Mouse (Mus musculus) layer of hippocampus, adult 8-10 months (tissue): ENCODE results near the gene Itih5. TPM values are rescaled to one million over a fixed set of nuclear protein-coding genes. Genes with fewer than 3 reads are reported as not detected.
A peak's percentile ranks its signal among the peaks of the same experiment; 100 is the strongest.

Source experiments
- DNase-seq, 2 experiments: peaks; one replicate each; pipeline ENCODE4 v3.0.0; 2022; ENCODE audit warnings: low spot score in 2 of 2
- total RNA-seq, 4 experiments: library from RNA; stranded (reverse); gene quantifications; 2 replicates each; pipeline ENCODE4 v1.2.4; 2022

The Itih5 gene
- 10 to 100 TPM; 12.7 to 14.1 (median 13.4) TPM for total RNA-seq

DNA sequence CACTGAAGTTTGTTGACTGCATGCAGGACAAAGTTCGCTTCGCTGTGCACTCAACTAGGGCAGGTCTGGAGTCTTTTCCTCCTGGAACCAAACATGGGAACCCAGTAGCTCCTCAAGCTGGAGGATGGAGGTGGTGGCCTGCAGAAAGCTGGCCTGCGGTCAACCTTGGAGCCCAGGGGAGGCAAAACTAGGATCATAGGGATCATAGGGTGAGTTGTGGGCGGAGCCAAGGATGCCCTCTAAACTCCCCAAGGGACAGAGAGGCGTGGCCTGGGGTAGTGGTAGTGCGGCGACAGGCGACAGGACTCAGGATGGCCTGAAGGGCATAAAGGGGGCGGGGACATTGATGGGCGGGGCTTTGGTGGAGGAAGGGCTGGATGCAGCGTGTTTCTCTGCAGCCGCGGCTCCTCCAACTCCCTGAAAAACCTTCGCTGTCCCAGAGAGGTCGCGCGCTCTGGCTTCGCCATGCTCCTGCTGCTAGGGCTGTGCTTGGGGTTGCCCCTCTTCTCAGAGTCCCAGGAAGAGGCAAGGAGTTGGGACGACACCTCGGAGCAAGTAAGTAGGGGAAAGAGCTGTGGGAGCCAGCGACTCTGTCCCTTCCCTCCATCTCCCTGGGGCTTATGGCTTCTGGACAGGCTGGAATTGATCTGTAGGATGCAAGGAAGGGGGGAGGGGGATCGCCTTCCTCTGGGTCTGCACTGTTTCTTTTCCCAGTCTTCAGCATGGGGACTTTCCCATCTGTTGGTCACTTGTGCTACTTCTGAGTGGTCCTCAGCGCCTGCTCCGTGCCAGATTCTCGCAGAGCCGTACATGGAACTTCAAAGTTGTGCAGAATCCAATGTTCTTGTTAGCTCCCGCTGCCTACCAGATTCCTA is at the start of gene Itih5:
Gene Itih5 (plus strand): TSS at position 371 of the 875 bp plus-strand sequence.
- no peak for DNase-seq

DNA sequence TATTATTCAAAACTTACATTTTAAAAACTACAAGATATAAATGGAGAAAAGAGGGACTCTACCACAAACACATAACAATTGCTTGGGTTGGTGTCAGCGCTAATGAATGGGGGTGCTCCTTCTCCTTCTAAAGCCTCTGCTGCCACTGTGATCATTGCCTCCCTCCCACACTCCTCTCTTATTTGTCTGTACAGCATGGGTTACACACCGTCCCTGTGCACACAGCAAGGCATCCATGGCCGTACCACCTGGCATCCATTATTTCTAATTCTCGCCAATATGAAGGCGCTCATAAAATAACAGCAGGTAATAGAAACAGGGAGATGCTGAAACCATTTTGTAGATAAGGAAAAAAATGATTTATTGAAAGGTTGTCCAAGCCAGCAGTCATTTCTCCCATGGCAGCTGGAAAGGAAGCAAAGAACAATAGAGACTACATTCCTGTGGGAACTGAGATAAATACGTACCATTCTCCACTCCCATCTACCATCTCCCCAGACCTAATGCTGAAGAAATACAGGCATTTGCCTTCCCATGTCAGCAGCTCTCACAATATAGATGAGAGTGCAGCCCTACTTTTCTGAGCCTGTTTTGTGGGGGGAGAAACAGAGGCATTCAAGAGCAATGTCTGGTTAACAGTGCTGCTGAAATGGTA is 44.7 kb upstream of the Itih5 start:
- DNase-seq: no peak

DNA sequence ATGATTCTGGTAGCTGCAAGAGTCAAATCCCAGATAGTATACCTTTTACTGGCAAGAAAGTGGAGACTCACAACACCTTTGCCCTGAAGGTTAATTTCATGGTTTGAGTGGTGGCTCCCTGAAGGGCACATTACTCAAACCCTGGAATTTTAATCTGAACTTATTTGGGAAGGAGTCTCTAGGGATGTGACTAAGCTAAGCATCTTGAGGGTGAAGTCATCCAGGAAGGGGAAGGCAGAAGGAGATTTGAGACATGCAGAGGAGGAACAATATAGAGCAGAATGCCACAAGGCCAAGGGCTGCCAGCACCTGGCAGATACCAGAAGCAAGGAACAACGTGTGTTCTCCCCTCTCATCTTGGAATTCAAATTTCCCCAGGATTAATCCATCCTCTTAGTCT is 34.6 kb upstream of the Itih5 start:
- DNase-seq: no peak

DNA sequence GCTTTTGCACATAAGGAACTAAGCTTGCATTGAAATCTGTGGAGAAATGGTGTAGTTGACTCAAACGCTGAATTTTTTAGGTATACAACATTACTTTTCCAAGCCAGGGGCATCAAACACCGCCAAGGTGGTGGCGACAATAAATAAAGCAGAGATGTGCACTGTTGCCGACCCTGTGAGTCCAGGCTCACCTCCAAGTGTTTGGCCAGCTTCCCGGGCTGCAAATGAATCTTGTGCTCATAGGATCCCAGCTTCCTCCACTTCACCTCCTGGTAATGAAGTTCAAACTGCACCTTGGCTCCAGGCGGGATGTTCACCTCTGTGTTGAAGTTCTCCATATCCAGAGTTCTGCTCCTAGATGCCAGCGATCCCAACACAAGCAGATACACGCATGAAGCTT is 34.1 kb upstream of the Itih5 start:
- DNase-seq: no peak

DNA sequence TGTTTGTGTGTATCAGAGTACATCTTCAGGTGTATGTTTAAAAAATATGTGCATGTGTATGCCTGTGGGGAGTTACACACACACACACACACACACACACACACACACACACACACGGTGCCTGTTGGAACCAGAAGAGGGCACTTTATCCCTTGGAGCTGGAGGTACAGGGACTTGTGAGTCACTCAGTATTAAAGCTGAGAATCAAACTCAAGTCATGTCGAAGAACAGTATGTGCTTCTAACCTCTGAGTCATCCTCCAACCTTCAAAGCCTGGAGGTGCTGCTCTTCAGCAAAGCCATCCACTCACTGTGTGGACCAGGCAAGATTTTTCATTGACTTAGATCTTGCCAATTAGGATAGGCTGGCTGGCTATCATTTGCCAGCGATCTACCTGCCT is 31.5 kb upstream of the Itih5 start:
- DNase-seq: no peak

DNA sequence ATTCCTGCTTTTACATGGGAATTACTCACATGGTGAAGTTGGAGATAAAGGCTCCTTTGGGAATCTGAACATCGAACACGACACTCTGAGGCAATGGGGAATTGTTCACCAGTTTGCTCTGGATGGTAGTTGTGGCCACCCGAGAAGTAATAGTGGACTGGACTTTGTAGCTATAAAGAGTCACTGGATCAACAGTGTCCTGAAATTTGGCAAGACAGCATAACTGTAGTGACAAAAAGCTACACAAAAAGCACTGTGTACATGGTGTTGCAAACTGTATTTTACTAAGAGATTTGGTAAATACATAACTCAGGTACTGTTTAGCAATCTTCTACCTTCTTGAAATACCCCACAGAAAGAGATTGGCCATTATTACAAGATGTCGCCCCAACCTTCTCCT is 27.2 kb upstream of the Itih5 start:
- DNase-seq: no peak

DNA sequence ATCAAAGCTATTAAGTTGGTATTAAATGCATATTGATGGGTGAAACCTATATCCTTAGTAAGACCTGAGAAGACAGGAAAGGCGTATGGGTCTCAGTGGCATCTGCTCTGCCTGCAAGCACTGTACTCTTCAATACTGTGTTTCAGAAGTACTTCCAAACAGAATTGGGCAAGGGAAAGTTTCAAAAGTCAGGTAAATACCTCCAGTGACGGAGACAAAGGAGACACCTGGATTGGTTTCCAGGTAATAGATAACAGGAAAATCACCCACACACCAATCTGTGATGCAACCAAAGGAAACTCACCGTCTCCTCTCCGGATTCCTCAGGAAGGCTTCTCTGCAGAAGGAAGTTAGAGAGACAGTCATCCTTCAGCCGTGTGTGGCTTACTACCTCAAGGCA is 25.9 kb upstream of the Itih5 start:
- no peak for DNase-seq

DNA sequence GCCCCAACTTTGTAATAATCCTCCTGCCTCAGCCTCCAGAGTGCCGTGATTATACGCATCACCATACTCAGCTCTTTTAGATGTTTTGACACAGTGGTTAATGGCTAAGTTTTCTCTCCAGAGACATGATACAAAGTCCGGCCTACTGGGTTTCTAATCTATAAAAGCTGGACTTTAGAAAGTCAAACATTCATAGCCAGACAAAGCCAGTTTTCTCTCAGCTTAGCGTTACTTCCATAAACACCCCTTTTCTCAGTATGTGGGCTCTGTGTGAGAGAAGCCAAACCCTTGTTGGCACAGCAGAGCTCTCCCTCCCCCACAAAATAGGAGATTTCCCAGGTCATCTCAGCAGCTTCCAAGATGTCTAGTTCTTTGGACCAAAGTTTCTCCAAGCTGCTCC is 24.8 kb upstream of the Itih5 start:
- no peak for DNase-seq

DNA sequence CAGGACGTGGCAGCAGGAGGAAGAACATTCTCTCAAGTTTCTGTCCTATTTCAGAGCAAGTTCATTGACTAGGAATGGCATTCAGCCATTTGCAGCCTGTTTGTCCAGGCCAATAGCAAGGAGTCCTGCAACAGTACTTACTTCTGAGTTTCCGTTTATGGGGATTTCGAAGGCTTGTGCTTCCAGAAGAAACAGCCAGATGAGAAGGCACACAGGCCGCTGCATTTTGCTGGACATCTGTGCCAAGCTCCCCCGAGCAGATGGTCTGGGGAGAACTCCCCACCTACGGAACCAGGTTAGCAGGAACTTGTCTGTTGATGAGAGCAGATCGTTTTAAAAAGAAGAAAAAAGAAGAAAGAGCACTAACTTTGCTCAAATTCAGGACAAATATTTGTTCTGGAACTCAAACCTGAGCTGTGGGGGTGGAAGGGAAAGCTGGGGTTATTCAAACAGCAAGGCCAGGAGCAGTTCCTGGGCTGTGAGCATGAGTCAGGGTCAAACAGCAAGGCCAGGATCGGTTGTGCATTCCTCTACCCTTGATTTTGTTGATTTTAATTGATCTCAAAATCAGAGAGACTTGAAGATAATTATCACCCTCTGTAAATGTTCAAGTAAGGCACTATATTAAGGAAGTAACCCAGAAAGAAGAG is 22.9 kb upstream of the Itih5 start:
- DNase-seq: no peak

DNA sequence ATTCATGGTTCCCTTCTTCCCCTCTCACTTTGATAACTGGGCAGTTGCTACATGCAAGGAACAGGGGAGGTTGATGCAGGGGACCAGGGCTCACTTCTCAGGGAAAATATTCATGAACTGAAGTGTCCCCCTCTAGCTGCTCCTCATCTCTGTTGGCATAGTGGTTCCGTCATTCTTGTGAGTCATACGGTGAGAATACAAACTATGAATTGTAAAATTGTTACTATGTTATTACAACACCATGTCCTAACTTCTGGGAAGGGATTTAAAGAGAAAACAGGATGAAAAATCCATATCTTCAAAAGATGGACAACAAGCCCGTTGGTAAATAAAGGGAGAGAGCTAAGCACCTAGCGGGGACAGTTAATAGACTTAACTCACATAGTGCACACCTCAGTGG is 22.1 kb upstream of the Itih5 start, which contains the start of gene Itih2:
Gene Itih2 (minus strand): TSS at position 101 of the 400 bp plus-strand sequence.
- DNase-seq: no peak

DNA sequence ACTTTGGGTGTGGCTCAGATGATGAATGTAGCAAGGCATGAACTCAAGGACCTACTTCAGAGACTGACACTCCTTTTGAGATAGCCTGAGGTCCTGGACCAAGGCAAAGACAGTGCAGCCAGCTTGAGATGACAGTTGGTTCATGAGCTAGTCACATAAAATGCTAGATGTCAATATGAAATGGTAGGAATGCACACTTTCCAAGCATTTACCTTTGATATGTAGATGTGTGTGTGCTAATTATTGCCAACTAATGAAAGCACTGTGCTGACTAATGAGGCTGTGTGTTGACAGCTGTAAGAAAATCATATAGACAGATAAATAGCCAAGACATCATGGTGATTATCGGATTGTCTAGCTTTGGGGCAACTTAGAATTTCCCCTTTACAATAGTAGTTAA is 21.2 kb upstream of the Itih5 start:
- DNase-seq: no peak

DNA sequence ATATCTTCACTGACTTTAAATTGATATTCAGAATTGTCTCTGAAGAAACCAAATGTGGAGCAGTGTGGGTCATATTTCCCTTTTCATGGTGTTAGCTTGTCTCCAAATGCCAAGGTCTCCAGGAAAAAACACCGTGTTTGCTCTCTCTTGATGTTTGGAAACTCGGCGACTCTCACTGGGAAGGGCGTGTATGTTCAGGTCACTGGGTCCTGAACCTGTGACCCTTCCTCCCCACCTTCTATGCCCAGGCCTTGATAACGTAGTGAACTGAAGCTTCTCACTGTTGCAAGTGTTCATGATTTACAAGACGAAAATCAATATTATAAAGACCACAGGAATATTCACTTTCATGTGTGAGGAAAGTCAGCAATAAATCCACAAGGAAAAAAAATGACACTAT is 19.4 kb upstream of the Itih5 start:
- DNase-seq: no peak

DNA sequence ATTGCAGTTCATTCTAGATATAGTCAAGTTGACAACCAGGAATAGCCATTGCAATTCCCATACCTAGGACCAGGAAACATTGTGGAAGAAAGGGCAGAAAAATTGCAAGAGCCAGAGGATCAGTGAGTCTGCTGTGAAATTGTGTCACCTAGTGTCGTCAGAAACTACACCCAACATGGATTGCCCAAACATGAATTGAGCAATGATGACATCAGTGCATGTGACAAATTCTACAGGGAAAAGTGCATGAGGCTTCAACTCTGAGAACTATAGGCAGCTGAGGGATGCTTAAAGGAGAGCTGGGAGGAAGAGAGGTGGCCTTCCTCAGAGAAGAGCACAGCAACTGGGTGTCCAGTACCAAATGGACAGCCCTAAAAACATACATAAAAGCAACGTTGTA is 16.1 kb upstream of the Itih5 start:
- no peak for DNase-seq

DNA sequence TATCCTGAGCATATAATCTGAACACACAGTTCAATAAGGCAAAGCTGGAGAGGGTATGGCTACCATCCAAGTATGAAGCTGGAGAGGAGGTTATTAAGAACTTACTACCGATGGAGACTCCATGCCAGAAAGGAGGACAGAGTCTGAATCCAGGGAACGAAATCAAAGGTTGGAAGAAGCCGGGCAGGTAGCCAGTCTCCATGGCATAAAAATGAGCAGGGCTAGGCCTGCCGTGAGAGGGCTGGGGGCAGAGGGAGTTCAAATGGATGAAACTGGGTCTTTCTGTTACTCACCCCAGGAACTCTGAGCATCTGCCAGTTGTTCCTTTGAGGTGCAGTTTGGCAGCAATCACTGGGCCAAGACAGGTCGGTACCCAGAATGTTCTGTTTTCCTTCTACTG is 12.9 kb upstream of the Itih5 start:
- no peak for DNase-seq

DNA sequence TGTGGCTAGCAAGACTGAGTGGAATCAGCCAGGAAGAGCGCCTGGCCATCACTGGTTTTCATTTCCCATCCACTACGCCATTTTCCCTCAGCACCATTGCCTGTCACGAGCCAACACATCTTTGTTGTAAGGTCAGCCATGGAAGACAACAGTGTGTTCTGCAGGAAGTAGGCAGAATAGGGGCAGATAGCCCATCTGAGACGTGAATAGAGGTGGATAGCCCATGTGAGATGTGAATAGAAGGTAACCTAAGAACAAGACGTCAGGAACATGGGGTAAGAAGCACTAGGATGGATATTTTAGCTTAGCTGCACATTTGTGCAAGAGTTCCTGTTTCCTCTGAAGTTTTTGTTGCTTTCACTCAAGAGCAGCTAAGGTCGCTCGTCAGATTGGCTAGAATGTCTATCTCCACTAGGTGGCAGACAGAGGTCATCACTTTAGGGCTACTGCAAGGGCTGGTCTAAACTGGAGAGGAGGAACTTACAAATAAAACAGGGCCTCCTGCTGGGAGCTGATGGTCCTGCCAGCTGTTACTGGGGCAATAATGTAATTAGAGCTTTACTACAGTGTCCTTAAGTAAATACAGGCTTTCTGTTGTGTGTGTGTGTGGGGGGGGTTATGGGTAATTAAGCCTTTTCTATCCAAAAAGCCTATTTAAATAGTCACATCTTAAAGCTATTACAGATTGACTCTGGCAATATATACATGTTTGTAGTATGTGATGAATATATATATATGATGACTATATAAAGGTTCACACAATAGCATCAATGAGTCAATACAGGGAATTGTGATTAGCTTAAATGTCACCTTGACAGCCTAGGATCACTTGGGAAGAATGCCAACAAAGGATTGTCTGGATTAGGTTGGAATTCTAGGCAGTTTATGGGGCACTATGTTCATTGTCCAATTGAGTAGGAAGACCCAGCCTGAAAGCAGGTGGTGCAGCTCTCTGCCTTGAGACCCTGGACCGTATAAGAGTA is 10.6 kb upstream of the Itih5 start:
- peak; percentile 62 to 63 for DNase-seq

DNA sequence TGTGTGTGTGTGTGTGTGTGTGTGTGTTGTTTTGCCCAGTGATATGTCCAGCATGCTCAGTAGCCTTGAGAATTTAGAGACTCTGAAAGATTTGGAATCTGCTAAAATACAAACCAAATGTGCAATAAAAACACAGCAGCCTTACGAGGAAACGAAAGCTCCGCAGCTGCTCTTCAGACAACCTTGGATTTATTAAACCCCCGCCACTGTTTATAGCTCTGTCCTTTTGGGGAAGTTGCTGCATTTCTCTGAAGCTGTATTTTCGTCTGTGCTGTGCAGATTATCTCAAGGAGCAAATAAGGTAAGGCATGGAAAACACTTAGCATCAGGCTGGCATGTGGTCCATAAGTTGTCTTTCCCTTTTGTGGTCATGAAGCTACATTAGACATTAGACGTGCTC is 7.9 kb upstream of the Itih5 start:
- DNase-seq: no peak

DNA sequence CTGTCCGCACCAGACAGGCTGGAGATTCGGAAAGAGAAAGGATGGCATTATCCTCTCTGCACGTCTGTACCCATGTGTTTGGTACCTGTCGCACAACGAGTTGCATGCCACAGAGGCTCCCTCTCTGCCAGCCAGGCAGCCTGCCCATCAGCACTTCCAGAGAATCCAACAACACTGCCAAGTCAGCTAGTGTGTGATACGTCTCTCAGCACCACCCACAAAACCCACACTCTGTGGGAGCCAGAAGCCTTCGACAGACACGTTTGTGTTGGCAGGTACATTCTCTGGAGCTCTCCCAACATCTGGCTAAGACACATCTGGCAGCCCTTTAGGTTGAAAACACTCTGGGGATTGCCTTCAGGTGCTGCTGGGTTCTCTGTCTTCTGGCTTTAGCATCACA is 6.2 kb upstream of the Itih5 start:
- peak in 1 of 2 experiments; percentile 36 for DNase-seq

DNA sequence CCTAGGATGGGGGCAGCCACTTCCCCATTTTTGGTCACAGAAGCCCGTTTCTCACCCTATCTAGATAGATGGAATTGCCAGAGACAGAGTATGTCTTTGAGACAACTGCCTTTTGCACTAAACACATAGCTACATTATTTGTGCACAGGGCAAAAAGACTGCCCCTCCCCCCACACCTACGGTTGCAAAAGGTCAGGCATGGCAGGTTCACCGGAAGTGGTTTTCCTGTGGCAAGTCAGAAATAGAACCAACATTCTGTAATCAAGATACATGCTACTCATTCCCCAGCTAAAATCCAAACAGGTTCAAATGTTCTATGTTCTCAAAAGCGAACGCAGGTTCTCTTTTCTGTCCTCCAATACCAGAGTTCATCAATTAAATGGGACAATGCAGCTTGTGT is 781 bp upstream of the Itih5 start:
- DNase-seq: no peak

DNA sequence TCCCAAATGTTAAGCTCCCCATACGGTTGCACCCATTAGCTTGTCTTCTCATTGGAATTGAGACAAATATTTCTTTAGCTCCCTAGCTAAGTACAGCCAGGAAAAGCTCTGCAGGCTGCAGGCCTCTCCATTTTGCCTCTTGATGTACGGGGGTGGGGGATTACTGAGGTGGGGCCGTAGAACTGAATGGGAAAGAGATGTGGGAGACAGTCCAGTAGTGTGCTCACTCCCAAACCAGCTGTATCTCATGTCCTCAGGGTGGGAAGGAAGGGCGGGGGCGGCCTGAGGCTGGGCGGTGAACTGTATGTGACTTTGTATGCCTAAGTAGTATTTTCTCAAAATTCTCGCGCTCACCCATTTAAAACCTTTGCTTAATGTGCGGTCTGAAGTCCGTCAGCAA is 3.8 kb downstream of the Itih5 start:
- DNase-seq: no peak

DNA sequence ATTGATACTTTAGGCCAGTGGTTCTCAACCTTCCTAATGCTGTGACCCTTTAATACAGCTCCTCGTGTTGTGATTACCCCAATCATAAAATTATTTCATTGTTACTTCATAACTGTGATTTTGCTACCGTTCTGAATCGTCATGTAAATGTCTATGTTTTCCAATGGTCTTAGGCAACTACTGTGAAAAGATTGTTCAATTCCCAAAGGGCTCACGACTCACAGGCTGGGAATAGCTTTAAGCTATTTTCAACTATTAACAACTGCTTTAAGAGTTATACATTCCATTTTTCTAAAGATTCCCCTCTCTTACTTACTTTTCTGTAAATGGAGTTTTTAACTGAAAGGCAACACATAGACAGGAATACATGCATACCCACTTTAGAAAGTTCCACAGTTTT is 8.6 kb downstream of the Itih5 start:
- DNase-seq: no peak

DNA sequence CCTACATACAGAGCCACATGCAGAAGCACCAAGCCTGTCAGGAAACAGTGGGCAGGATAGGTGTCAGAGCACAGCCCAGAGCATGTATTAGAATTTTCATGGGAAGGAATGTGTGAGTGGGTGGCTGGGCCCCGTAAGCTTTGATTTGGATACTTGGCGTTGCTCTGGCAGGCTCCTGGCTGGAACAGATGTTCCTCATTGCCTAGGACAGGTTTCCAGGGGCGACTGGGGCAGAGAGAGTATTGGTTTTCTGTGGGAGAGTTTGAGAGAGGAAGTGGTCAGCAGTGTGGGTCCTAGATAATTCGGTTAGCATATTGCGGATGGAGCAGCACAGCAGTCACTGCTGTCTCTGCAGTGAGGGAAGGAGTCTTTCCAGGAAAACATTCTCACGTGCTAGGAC is 13.3 kb downstream of the Itih5 start:
- DNase-seq: no peak
